Mouse (Mus musculus) erythroblast, adult 5-6 weeks (primary cell): ENCODE measurements around the gene Tmem50a. TPM values are rescaled to one million over a fixed set of nuclear protein-coding genes. Genes with fewer than 3 reads are reported as not detected.
A peak's percentile ranks its signal among the peaks of the same experiment; 100 is the strongest.

Experiments used
- ATAC-seq: replicated peaks from 2 replicates; pipeline ENCODE4 v1.8.0; 2016; ENCODE audit warnings: moderate number of reproducible peaks, mild to moderate bottlenecking, moderate TSS enrichment, inconsistent platforms; ENCODE audit not compliant: poor library complexity, low FRiP score, severe bottlenecking
- total RNA-seq, 2 experiments: library from RNA; stranded (forward) in 1 of 2; stranded (reverse) in 1 of 2; fragments of 150-400 nt in 1 of 2; fragments of 200-764, 138-1000 nt in 1 of 2; gene quantifications; 2 replicates each; pipeline versions ENCODE4 v1.2.3 to v1.2.4; 2015 to 2017; ENCODE audit warnings: low replicate concordance in 2 of 2

Tmem50a gene
- total RNA-seq, 2 experiments from 2014 or later: 151 to 208 TPM

- no peak for ATAC-seq
Measured at GRCm38 (mm10) chr4:134883808-134884207, 31.0 kb downstream of the Tmem50a start.

- peak; percentile 68 for ATAC-seq
Measured at GRCm38 (mm10) chr4:134883266-134883665, 31.6 kb downstream of the Tmem50a start.

- ATAC-seq: no peak
Measured at GRCm38 (mm10) chr4:134880041-134880440, 34.8 kb downstream of the Tmem50a start.

GRCm38 (mm10) chr4:134879410-134879981 lies 35.3 kb downstream of the Tmem50a start:
- peak; percentile 39 for ATAC-seq

- no peak for ATAC-seq
Measured at GRCm38 (mm10) chr4:134876171-134876570, 38.7 kb downstream of the Tmem50a start.

- ATAC-seq: no peak
Measured at GRCm38 (mm10) chr4:134871950-134872349, 42.9 kb downstream of the Tmem50a start.

- no peak for ATAC-seq
Measured at GRCm38 (mm10) chr4:134871477-134871876, 43.3 kb downstream of the Tmem50a start.

- peak; percentile 3; the same call in 1 of the 2 replicates for ATAC-seq
Measured at GRCm38 (mm10) chr4:134869815-134870375, 44.9 kb downstream of the Tmem50a start.

GRCm38 (mm10) chr4:134869068-134869730 lies 45.6 kb downstream of the Tmem50a start:
- peak; percentile 73 for ATAC-seq

- ATAC-seq: no peak
Measured at GRCm38 (mm10) chr4:134868490-134868889, 46.3 kb downstream of the Tmem50a start.

- ATAC-seq: no peak
Measured at GRCm38 (mm10) chr4:134868065-134868464, 46.8 kb downstream of the Tmem50a start.

- ATAC-seq: peak; percentile 38
Measured at GRCm38 (mm10) chr4:134867661-134868060, 47.2 kb downstream of the Tmem50a start.

GRCm38 (mm10) chr4:134867213-134867612 lies 47.6 kb downstream of the Tmem50a start:
- ATAC-seq: no peak

GRCm38 (mm10) chr4:134865789-134866188 lies 49.0 kb downstream of the Tmem50a start:
- no peak for ATAC-seq

GRCm38 (mm10) chr4:134865340-134865739 lies 49.5 kb downstream of the Tmem50a start:
- peak; percentile 55 for ATAC-seq

GRCm38 (mm10) chr4:134863937-134864729 lies 50.7 kb downstream of the Tmem50a start, which contains the start of gene Rhd:
Gene Rhd (plus strand): TSS chr4:134864536.
- ATAC-seq: peak; percentile 68

- no peak for ATAC-seq
Measured at GRCm38 (mm10) chr4:134862996-134863395, 51.8 kb downstream of the Tmem50a start.

GRCm38 (mm10) chr4:134861884-134862283 lies 52.9 kb downstream of the Tmem50a start:
- no peak for ATAC-seq

GRCm38 (mm10) chr4:134858494-134858893 lies 56.3 kb downstream of the Tmem50a start:
- ATAC-seq: no peak

- no peak for ATAC-seq
Measured at GRCm38 (mm10) chr4:134856501-134856900, 58.3 kb downstream of the Tmem50a start.
